Mouse (Mus musculus) heart, postnatal 14 days (tissue): ENCODE measurements at regions not wholly inside any gene's neighbourhood (a gene's known extent, or its start where the extent isn't known, plus 50 kb on each side); places are given as distances from the start of the nearest gene placed in this dataset.
"Not testable (repeated sequence)": the region's sequence is repeated elsewhere in the genome, so short reads cannot be mapped to it uniquely, and the experiment has no call there.

ENCODE experiments used
- DNase-seq, 2 experiments: peaks; one replicate each; pipeline ENCODE4 v3.0.0; 2021 to 2022
- intact Hi-C: fragments of 180-260 bp; cut with DNase I; formaldehyde crosslinking; loops from one replicate; pipeline ENCODE4 v1.15.1; 2025

DNA sequence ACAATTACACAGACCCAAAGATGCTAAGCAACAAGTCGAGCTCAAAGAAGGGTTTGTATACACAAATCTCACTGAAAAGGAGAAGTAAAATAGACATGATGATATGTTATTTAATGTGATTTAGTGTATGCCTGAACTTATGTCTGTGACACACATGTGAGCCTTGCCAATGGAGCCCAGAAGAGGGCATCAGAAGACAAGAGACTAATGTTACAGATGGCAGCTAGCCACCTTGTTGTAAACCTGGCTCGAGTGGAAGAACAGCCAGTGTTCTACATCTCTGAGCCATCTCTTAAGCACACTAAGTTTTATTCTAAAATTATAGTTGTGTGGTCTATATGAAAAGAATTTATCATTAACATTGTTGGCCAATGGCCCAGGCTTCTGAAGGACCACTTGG lies 943.7 kb upstream of the Prmt6 start:
- intact Hi-C loops = no loop called here
- no peak for DNase-seq

GRCm38 (mm10) chr3:111166698-111167097 lies 915.9 kb upstream of the Prmt6 start:
- intact Hi-C loops = no loop called here
- no peak for DNase-seq

- DNase-seq, intact Hi-C loops: not testable (repeated sequence)
These were observed 890.4 kb upstream of the Prmt6 start for GRCm38 (mm10) chr3:111141196-111141595.

GRCm38 (mm10) chr3:111108982-111109381 lies 858.2 kb upstream of the Prmt6 start:
- intact Hi-C loops = no loop called here
- DNase-seq = no peak

- intact Hi-C loops = no loop called here
- no peak for DNase-seq
These were observed 851.8 kb upstream of the Prmt6 start for GRCm38 (mm10) chr3:111102646-111103045.

DNA sequence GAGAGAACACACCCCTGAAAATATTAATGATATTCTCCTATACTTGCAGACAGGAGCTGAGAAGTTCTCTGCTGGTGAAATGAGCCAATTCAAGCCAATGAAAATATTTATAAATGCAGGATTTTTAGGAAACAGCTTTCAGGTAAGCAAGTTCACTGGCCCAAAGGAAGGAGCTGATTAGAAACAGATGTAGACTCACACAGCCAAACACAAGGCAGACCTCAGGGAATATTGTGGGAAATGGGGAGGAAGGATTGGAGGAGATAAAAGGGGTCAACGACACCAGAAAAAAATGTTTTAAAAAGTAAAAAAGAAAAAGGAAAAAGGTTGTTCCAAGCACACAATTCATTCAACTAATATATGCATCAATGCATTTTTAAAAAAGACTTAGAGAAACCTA lies 823.5 kb upstream of the Prmt6 start:
- intact Hi-C loops = loop anchor here (5.0 kb wide), 1 partner anchor 1547 kb away; no protein-coding TSS in a partner anchor
- DNase-seq = no peak

DNA sequence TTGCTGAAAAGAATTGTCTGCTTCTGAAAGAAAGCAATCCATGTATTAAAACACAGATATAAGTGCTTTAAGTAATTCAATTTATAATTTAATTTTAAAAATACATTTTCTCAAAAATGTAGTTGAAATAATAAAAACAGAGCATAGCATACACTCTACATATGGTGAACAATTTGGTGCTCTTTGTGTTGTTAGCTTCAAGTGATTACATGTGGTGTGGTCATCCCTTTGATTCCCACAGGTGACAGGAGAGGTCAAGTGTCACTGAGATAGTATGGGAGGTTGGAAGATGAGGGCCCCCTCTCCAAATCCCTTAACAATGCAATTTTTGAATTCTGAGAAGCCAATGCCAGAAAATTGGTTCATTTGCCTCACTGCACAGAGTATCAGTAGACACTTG lies 819.5 kb upstream of the Prmt6 start:
- DNase-seq = no peak
- intact Hi-C loops = loop anchor here (5.0 kb wide), 1 partner anchor 1543 kb away; no protein-coding TSS in a partner anchor

GRCm38 (mm10) chr3:111069843-111070242 lies 819.0 kb upstream of the Prmt6 start:
- no peak for DNase-seq
- intact Hi-C loops = loop anchor here (5.0 kb wide), 1 partner anchor 1543 kb away; no protein-coding TSS in a partner anchor

DNA sequence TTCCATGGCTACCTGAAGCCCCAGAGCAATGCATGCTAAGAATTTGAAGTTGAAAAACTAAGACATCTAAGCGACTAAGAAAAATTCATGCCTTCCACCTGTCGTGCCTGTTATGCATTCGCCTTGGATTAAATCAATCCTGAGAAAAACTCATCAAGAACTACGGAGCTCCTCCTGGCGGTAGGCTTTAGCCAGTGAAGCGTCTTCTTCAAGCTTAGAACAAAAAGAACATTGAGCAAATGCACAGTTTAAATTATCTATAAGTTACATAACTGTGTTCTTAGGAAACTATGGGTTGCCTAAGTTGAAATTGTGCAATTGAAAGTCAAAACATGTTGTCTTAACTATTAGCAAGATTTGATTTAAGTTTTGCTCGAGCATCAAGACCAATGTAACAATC lies 818.4 kb upstream of the Prmt6 start:
- intact Hi-C loops = no loop called here
- peak in 1 of 2 experiments; percentile 18 for DNase-seq

GRCm38 (mm10) chr3:111049638-111050037 lies 798.8 kb upstream of the Prmt6 start:
- intact Hi-C loops = no loop called here
- no peak for DNase-seq
